Mouse (Mus musculus): ENCODE results near the gene Tgfb1. TPM values are rescaled to one million over a fixed set of nuclear protein-coding genes. Genes with fewer than 3 reads are reported as not detected.

Gene Tgfb1
- polyA plus RNA-seq (2017; shearing (Covaris generic)), result 114 TPM

DNA sequence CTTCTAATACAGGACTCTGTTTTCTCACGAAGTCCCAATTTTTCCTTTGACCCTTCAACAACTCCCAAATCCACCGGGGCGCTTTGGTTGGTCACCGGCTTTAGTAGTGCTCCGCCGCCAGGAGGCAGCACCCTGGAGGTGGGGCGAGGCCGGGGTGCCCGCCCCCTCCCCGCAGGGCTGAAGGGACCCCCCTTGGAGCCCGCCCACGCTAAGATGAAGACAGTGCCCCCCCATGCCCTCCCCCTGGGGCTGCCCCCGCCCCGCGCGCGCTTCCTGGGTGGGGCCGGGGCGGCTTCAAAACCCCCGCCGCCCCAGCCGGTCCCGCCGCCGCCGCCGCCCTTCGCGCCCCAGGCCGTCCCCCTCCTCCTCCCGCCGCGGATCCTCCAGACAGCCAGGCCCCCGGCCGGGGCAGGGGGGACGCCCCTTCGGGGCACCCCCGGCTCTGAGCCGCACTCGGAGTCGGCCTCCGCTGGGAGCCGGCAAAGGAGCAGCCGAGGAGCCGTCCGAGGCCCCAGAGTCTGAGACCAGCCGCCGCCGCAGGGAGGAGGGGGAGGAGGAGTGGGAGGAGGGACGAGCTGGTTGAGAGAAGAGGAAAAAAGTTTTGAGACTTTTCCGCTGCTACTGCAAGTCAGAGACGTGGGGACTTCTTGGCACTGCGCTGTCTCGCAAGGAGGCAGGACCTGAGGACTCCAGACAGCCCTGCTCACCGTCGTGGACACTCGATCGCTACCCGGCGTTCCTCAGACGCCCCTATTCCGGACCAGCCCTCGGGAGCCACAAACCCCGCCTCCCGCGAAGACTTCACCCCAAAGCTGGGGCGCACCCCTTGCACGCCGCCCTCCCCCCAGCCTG lies at the start of gene Tgfb1:
TSS of gene Tgfb1 (plus strand) at position 323 of the 852 bp plus-strand sequence.

DNA sequence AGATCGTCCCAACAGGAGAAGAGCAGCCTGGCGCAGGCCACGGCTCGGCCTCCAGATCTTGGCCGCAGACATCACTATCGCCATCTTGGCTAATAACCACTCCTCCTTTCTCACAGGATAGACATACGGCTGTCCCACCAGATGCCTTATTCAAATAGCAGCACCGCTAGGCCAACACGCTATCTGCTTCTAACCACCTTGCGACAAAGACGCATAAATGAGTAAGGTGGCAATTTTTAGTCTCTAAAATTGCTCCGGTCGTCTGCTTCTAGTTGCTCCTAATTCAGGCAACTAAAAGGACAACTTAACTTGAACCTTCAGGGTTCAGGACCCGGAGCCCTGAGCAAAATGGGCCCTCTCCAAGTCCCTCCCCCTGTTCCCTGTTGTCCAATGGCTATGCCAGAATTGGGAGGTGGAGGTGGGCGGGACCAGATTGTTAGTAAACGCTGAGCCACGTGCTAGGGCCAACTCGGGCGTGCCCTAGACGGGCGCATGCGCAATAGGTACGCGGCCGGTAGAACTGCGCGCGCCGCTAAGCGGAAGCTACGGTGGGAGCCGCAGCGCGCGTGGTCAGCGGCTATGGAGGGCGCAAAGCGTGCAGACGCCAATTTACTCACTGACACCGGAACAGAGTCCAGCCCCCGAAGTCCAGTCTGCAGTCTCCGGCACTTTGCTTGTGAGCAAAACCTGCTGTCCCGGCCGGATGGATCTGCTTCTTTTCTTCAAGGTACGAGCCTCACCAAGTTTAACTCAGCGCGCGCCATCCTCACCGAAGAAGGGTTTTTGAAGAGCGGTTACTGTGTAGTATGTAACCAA lies 27.9 kb upstream of the Tgfb1 start, which contains the start of the genes Bckdha and Exosc5:
TSS of gene Bckdha (minus strand) at position 325 of the 816 bp plus-strand sequence.
TSS of gene Exosc5 (plus strand) at position 508 of the 816 bp plus-strand sequence.

GRCm38 (mm10) chr7:25674719-25675300 lies 12.0 kb upstream of the Tgfb1 start, which contains the start of gene Tmem91:
TSS of gene Tmem91 (minus strand) at chr7:25675166.

DNA sequence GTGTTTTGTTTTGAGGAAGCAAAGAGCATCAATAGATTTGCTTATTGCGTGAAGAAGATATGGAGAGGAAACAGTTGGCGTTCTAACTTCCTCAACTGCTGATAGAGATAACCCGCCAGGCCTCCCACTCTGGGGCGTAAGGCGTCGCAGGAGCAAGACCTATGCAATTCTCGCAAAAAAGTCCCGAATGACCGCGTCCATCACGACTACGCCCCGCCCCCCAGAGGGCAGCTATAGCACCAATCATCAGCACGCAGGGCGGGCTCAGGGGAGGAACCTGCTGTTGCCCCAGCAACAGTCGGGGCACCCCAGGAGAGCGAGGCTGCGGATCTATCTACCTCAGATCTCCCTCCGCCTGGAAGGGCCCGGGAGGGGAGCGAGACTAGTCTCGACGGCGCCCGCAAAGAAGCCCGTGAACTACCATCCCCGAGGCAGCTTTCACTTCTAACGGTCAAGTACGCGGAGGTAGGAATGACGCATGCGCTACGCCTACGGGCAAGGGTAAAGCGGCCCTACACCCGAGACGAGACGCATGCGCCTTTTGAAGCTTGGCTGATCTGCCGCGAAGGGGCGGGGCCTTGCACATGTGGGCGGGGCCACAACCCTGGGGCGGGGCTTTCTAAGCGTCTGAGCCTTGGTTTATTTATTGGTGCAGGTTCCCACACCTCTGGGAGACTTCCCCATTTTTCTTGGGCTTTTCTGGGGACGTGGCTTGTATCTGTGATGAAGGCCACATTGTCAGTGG lies 6.1 kb upstream of the Tgfb1 start, which contains the start of gene B9d2:
TSS of gene B9d2 (plus strand) at position 267 of the 745 bp plus-strand sequence.

GRCm38 (mm10) chr7:25718788-25719417 lies 32.1 kb downstream of the Tgfb1 start, which contains the start of gene Ccdc97:
TSS of gene Ccdc97 (minus strand) at chr7:25719088.

Other genes starting within 250 kb of the Tgfb1 start
- gene Ceacam1, start 209.4 kb upstream of the Tgfb1 start, polyA plus RNA-seq (2017; shearing (Covaris generic)), result 0.40 TPM
- not detected for gene Ceacam2, start 147.1 kb upstream of the Tgfb1 start, polyA plus RNA-seq (2017; shearing (Covaris generic))
- gene Erich4, start 71.1 kb upstream of the Tgfb1 start, polyA plus RNA-seq (2017; shearing (Covaris generic)), result not detected
- gene Dmac2, start 67.6 kb upstream of the Tgfb1 start, polyA plus RNA-seq (2017; shearing (Covaris generic)), result 91.4 TPM
- gene B3gnt8, start 60.3 kb upstream of the Tgfb1 start, polyA plus RNA-seq (2017; shearing (Covaris generic)), result 0.49 TPM
- 36.7 TPM for gene Bckdha, start 28.0 kb upstream of the Tgfb1 start, polyA plus RNA-seq (2017; shearing (Covaris generic))
- 64.7 TPM for gene Exosc5, start 27.8 kb upstream of the Tgfb1 start, polyA plus RNA-seq (2017; shearing (Covaris generic))
- gene Tmem91, start 11.8 kb upstream of the Tgfb1 start, polyA plus RNA-seq (2017; shearing (Covaris generic)), result 2.7 TPM
- gene B9d2, start 6.2 kb upstream of the Tgfb1 start, polyA plus RNA-seq (2017; shearing (Covaris generic)), result 23.7 TPM
- 52.1 TPM for gene Ccdc97, start 32.1 kb downstream of the Tgfb1 start, polyA plus RNA-seq (2017; shearing (Covaris generic))
- 104 TPM for gene Hnrnpul1, start 67.8 kb downstream of the Tgfb1 start, polyA plus RNA-seq (2017; shearing (Covaris generic))
- gene Axl, start 101.7 kb downstream of the Tgfb1 start, polyA plus RNA-seq (2017; shearing (Covaris generic)), result 0.80 TPM
- 14.6 TPM for gene Cyp2s1, start 129.9 kb downstream of the Tgfb1 start, polyA plus RNA-seq (2017; shearing (Covaris generic))
- not detected for gene Cyp2b10, start 210.6 kb downstream of the Tgfb1 start, polyA plus RNA-seq (2017; shearing (Covaris generic))